Mouse (Mus musculus) CD4-positive, CD25-positive, alpha-beta regulatory T cell, adult 9 weeks (primary cell): Measurements from ENCODE around the gene 4930442H23Rik. TPM values are rescaled to one million over a fixed set of nuclear protein-coding genes. Genes with fewer than 3 reads are reported as not detected.

ENCODE experiments used
- polyA plus RNA-seq: library from polyadenylated mRNA; unstranded; fragments of 100-300 nt; shearing (Covaris generic); gene quantifications from one replicate; pipeline ENCODE4 v1.2.1, GENCODE M21; 2017

The 4930442H23Rik gene
- polyA plus RNA-seq = not detected

GRCm38 (mm10) chr10:81183805-81184204, at the start of gene 4930442H23Rik:
Gene 4930442H23Rik, minus strand, starts transcription at chr10:81183849.

GRCm38 (mm10) chr10:81232580-81233225, 49.1 kb upstream of the 4930442H23Rik start, which contains the start of gene Zfr2:
Gene Zfr2, plus strand, starts transcription at chr10:81233155.

DNA sequence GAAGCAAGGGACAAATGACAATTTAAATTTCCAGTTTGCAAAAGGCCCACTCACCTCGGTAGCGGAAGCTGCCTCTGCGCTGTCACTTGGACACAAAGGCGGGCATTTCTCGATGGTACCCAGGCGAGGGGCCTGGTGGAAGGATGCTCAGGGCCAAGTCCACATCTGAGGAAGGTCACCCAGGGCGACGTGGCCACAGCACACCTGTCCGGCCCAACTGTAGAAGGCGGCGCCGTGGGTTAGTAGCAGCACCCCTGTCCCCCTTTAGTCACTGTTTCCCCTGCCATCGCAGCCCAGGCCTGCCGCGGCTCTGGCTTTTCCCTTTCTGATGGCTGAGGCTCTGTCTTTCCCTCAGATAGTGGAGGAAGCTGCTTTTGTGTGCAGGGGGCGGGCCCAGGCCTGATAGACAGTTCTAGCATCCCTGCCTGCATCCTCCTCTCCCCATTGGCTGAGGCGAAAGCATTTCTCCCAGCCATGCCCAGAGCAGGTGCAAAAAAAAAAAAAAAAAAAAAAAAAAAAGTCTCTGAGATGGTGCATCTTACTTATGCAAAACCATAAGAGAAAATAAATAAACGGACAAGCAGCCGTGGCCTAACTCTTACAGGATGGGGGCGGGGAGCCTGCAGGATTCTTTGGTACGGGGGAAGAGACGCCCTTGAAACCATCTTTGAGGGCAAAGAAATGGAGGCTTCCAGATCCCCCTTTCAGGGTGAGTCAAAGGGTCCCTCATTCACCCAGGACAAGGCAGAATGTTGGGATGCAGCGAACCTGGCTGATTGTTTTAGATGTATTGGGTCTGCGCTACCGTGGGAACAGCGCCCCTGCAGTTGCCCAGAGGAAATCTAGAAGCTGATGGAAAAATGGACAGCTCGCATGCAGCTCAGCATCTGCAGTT, 47.0 kb upstream of the 4930442H23Rik start, which contains the start of gene Atcay:
Atcay (minus strand) TSS at position 396 of the 895 bp plus-strand sequence.

DNA sequence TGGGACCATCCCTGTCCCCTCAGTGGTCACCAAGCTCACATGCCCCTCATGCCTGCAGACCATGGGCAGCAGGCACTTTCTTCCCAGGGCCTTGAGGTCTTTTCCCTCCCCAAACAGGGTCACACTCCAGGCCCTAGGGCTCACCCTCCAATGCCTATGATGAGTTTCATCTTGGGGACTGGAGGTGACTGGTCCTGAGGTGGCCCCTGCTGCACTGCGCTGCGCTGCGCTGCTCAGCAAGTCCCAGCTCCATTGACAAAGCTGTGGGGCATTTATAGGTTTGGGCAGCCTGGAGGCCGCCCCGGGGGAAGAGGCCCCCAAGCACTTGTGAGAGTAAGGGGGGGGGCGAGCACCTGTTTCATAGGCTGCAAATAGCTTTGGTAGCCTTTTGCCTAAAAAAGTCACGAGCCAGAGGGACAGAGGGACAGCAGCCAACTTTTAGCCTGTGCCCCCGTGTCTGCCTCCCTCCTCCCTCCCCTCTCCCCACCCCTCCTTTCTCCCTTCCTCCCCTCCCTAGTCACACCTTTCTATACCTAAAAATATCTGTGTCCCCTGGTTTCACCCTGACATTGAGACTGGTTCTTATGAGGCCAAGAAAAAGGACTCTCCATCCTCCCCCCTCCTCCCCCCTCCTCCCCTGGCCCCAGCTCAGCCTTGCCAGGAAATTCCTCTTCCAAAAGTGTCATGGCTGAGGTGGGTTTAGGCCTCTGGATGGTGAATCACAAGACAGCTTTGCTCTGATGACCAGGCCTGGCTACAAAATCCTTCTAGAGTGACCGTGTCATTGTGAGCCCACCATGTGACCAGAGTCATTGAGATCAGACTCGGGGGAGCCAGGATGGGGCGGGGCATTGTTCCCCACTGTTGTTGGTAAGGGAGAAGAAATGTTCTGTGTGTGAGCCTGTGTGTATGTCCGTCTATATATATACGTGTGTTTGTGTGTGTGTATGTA, 18.4 kb upstream of the 4930442H23Rik start, which contains the start of gene Nmrk2:
Nmrk2 (minus strand) TSS at position 245 of the 952 bp plus-strand sequence.

DNA sequence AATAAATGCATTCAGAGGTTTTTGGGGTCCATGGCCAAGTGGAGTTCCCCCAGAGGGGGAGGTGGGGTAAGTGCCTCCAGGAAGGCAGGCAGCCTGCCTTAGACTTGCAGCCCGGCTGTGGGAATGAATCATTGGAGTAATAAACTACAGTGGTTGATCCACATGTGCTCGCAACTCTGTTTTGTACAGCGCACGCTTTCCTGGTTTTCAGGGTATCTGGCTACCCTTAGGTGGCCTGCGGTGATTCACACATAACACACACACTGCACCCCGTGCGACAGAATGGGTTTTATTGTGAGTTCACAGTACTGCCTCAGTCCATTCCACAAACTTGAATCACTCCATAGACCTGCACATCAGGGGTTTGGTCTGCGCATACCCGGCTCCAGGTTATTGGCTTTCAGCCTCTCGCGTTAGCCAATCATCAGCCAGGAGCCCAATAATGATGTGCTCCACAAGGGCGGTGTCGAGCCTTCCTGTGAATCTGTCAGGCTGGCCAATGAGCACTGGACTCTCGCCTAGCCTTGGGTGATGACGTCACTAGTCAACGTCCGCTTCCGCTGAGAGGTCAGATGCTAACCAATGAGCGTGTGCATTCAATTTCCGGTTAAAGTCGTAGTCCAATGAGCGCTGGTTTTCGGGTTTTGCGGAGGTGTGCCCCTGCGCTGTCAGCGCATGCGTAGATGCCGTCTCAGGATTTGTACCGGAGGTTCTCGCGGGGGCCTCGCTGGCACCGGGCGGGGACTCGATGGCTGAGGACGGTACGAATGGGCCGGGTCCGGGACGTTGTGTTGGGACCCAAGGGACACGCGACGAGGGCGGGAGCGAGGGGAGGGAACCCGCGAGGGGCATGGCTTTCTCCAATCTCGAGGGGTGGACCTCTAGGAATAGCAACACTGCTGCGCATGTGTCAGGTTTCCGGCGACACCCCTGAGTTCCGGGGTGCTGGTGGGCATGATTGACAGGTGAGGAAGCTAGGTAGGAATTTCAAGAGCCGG, 1.0 kb downstream of the 4930442H23Rik start, which contains the start of gene Dapk3:
Dapk3 (plus strand) TSS at position 670 of the 998 bp plus-strand sequence.

DNA sequence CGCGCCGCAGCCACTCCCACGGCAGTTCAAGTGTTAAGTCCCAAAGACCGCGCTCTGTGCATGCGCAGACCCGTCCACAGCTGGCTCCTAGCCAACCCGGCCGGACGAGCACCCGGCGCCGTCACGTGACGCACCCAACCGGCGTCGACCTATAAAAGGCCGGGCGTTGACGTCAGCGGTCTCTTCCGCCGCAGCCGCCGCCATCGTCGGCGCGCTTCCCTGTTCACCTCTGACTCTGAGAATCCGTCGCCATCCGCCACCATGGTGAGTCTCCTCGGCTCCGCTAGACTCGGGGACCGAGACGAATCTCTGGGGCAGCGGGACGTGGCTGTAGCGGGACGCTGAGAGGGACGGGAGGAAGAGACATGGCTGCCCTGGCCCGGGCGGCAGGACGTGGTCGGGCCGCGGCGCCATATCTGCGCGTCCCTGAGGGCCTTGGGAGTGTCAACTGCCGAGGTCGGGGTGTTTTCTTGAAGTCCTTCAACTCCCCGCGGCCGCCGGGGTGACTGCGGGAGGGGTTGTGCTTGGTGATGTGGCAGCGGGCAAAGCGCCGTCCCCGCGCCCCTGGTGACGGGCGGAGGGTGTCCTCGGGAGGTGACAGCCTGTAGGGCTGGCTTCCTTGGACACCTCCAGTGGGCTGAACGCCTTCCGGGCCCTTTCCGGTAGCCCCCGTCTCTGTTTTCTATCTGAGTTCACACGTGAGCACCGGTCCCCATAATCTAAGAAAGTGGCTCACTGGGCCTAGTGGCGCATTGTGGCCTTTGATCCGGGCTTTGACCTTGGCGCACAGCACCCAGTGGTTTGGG, 7.0 kb downstream of the 4930442H23Rik start, which contains the start of gene Eef2:
Eef2 (plus strand) TSS at position 166 of the 806 bp plus-strand sequence.

GRCm38 (mm10) chr10:81167200-81168086, 16.2 kb downstream of the 4930442H23Rik start, which contains the start of gene Pias4:
Gene Pias4, minus strand, starts transcription at chr10:81167923.

GRCm38 (mm10) chr10:81134966-81135681, 48.5 kb downstream of the 4930442H23Rik start, which contains the start of gene Zbtb7a:
Gene Zbtb7a, plus strand, starts transcription at chr10:81135220.

Other genes with a start within 250 kb of the 4930442H23Rik start
- gene Gng7, start 168.9 kb downstream of the 4930442H23Rik start, polyA plus RNA-seq = 0.14 TPM
- not detected for gene Diras1, start 158.2 kb downstream of the 4930442H23Rik start, polyA plus RNA-seq
- gene Slc39a3, start 146.4 kb downstream of the 4930442H23Rik start, polyA plus RNA-seq = 11.8 TPM
- gene Sgta, start 123.7 kb downstream of the 4930442H23Rik start, polyA plus RNA-seq = 113 TPM
- gene Thop1, start 113.8 kb downstream of the 4930442H23Rik start, polyA plus RNA-seq = 8.0 TPM
- gene Creb3l3, start 85.0 kb downstream of the 4930442H23Rik start, polyA plus RNA-seq = 0.25 TPM
- 31.9 TPM for gene Map2k2, start 77.9 kb downstream of the 4930442H23Rik start, polyA plus RNA-seq
- 18.9 TPM for gene Zbtb7a, start 48.6 kb downstream of the 4930442H23Rik start, polyA plus RNA-seq
- 32.1 TPM for gene Pias4, start 15.9 kb downstream of the 4930442H23Rik start, polyA plus RNA-seq
- gene Eef2, start 7.2 kb downstream of the 4930442H23Rik start, polyA plus RNA-seq = 984 TPM
- 12.1 TPM for gene Dapk3, start 844 bp downstream of the 4930442H23Rik start, polyA plus RNA-seq
- gene Nmrk2, start 18.2 kb upstream of the 4930442H23Rik start, polyA plus RNA-seq = 0.37 TPM
- 9.0 TPM for gene Atcay, start 47.0 kb upstream of the 4930442H23Rik start, polyA plus RNA-seq
- 3.7 TPM for gene Zfr2, start 49.3 kb upstream of the 4930442H23Rik start, polyA plus RNA-seq
- 134 TPM for gene Matk, start 69.1 kb upstream of the 4930442H23Rik start, polyA plus RNA-seq
- 139 TPM for gene Mrpl54, start 83.1 kb upstream of the 4930442H23Rik start, polyA plus RNA-seq
- gene Apba3, start 83.1 kb upstream of the 4930442H23Rik start, polyA plus RNA-seq = 38.6 TPM
- 8.3 TPM for gene Tjp3, start 107.7 kb upstream of the 4930442H23Rik start, polyA plus RNA-seq
- 32.1 TPM for gene Pip5k1c, start 109.1 kb upstream of the 4930442H23Rik start, polyA plus RNA-seq
- 16.6 TPM for gene Cactin, start 137.3 kb upstream of the 4930442H23Rik start, polyA plus RNA-seq
- gene Tbxa2r, start 144.9 kb upstream of the 4930442H23Rik start, polyA plus RNA-seq = 41.7 TPM
- not detected for gene Gipc3, start 159.4 kb upstream of the 4930442H23Rik start, polyA plus RNA-seq
- gene Hmg20b, start 166.6 kb upstream of the 4930442H23Rik start, polyA plus RNA-seq = 28.8 TPM
- 1.5 TPM for gene Mfsd12, start 173.6 kb upstream of the 4930442H23Rik start, polyA plus RNA-seq
- gene 4930404N11Rik, start 182.0 kb upstream of the 4930442H23Rik start, polyA plus RNA-seq = 0.82 TPM
- gene Fzr1, start 194.7 kb upstream of the 4930442H23Rik start, polyA plus RNA-seq = 16.3 TPM
- gene Dohh, start 200.6 kb upstream of the 4930442H23Rik start, polyA plus RNA-seq = 32.9 TPM
- 3.4 TPM for gene Gm48551, start 200.6 kb upstream of the 4930442H23Rik start, polyA plus RNA-seq
- gene Gm48552, start 205.2 kb upstream of the 4930442H23Rik start, polyA plus RNA-seq = 0.91 TPM
- 8.7 TPM for gene Smim24, start 209.2 kb upstream of the 4930442H23Rik start, polyA plus RNA-seq